Comparison of ENCODE assay signal across 25 mouse cellular contexts in genomic region chr10:5275769-5276168, GRCm38 (mm10).
"Had no signal": no experiment of that assay in that cellular context is flagged by ENCODE, and none has a peak within 500 bp of the region (broad histone marks: within the 10 kb centered on the region; RNA-seq: fewer than 3 reads in every experiment).

No protein-coding gene starts in this region.

- H3K27me3 ChIP-seq: heart, embryonic 13.5 days; heart, embryonic 15.5 days; hindbrain, embryonic 13.5 days; hindbrain, embryonic 15.5 days; kidney, embryonic 15.5 days; limb, embryonic 12.5 days had no signal

- H3K4me1 ChIP-seq: heart, embryonic 13.5 days; heart, embryonic 15.5 days; hindbrain, embryonic 13.5 days; hindbrain, embryonic 15.5 days; kidney, embryonic 15.5 days; limb, embryonic 10.5 days; limb, embryonic 12.5 days had no signal

- H3K4me2 ChIP-seq: heart, embryonic 11.5 days; heart, embryonic 13.5 days; heart, embryonic 15.5 days; hindbrain, embryonic 13.5 days; hindbrain, embryonic 15.5 days; kidney, embryonic 15.5 days; limb, embryonic 12.5 days had no signal

- H3K36me3 ChIP-seq: heart, embryonic 15.5 days; hindbrain, embryonic 13.5 days; hindbrain, embryonic 15.5 days; kidney, embryonic 15.5 days; limb, embryonic 10.5 days; limb, embryonic 12.5 days had no signal

- H3K9me3 ChIP-seq: heart, embryonic 13.5 days; hindbrain, embryonic 13.5 days; hindbrain, embryonic 15.5 days; kidney, embryonic 15.5 days; limb, embryonic 10.5 days; limb, embryonic 12.5 days had no signal

- H3K27ac ChIP-seq: heart, adult 2 months; heart, embryonic 13.5 days; heart, embryonic 15.5 days; hindbrain, embryonic 13.5 days; hindbrain, embryonic 15.5 days; hindbrain, postnatal 0 days; kidney, embryonic 15.5 days; kidney, postnatal 0 days; left cerebral cortex, adult 2 months; limb, embryonic 10.5 days; limb, embryonic 12.5 days had no signal

- DNase-seq: forebrain, postnatal 0 days; gastrocnemius, postnatal 14 days; gastrocnemius, postnatal 36 days; heart, adult 11 months; heart, adult 2 months; heart, postnatal 14 days; heart, postnatal 36 days; kidney, adult 11 months; kidney, adult 2 months; kidney, adult 9 months; kidney, postnatal 14 days; kidney, postnatal 36 days; layer of hippocampus, adult 9-11 months had no signal

- H3K4me3 ChIP-seq: heart, adult 2 months; heart, embryonic 13.5 days; heart, embryonic 15.5 days; hindbrain, embryonic 13.5 days; hindbrain, embryonic 15.5 days; kidney, embryonic 15.5 days; left cerebral cortex, adult 2 months; limb, embryonic 10.5 days; limb, embryonic 12.5 days had no signal

- ATAC-seq: forebrain, postnatal 0 days; hindbrain, postnatal 0 days; intestine, embryonic 16.5 days had no signal

- H3K9ac ChIP-seq: forebrain, postnatal 0 days; heart, embryonic 13.5 days; heart, embryonic 15.5 days; hindbrain, embryonic 13.5 days; hindbrain, embryonic 15.5 days; kidney, embryonic 15.5 days; limb, embryonic 12.5 days had no signal
